ENCODE assay signal across 9 mouse cellular contexts in the genomic region with DNA sequence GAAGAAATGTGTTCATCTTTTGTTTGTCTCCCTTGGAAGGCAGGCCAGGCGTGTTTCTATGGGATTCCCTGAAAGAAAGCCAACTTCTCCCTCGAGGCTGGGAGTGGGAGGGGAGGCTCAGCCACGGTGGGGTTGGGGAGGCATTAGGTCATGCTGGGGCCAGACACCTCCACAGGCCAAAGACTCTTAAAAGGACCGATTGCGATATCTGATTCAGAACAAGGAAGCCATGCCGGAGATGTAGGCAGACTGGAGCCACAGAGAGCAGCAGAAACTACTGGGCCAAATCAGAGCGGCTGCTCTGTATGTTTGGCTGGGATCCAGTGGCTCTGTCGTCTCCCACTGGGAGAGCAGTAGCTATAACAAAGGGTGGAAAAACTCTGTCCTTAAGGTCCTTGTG. TPM values are rescaled to one million over a fixed set of nuclear protein-coding genes. Genes with fewer than 3 reads are reported as not detected.
DNase-seq lines count a peak whose midpoint lies in the region; ATAC-seq and TF ChIP-seq lines count a peak whose summit lies in the region.
"Had no signal": no experiment of that assay in that cellular context is flagged by ENCODE, and none has a peak within 500 bp of the region (broad histone marks: within the 10 kb centered on the region; RNA-seq: fewer than 3 reads in every experiment).

No protein-coding gene starts in this region.

- TF ChIP-seq POLR2A in olfactory bulb, adult 2 months (IDR thresholded peaks at IDR 0.05; ENCODE audit: insufficient read depth, low read depth, low read length): no peak

- peaks cover 2% of the 10 kb centered on the region; the same call in 1 of the 2 replicates for H3K36me3 ChIP-seq in midbrain, embryonic 10.5 days
- no peaks in the 10 kb centered on the region for H3K36me3 ChIP-seq in midbrain, embryonic 11.5 days (ENCODE audit: control insufficient read depth, insufficient read depth, low read length)
- H3K36me3 ChIP-seq in hindbrain, embryonic 13.5 days: 0 out of 2 replicates have a peak, but pooled peaks cover 2% of the 10 kb centered on the region

- H3K4me1 ChIP-seq in midbrain, embryonic 10.5 days: peaks cover 13% of the 10 kb centered on the region
- no peaks in the 10 kb centered on the region for H3K4me1 ChIP-seq in midbrain, embryonic 11.5 days (ENCODE audit: control insufficient read depth, insufficient read depth, low read length)
- peaks cover 46% of the 10 kb centered on the region for H3K4me1 ChIP-seq in hindbrain, embryonic 13.5 days (replicated peaks)
- peaks cover 21% of the 10 kb centered on the region for H3K4me1 ChIP-seq in olfactory bulb, adult 2 months (ENCODE audit: control insufficient read depth, insufficient read depth, low read length)

- peak overlapping the region; percentile 59 for H3K27ac ChIP-seq in midbrain, embryonic 10.5 days (replicated peaks)
- H3K27ac ChIP-seq in midbrain, embryonic 11.5 days (ENCODE audit: low read depth, low read length): no peak overlapping the region
- peak overlapping the region; percentile 63 for H3K27ac ChIP-seq in hindbrain, embryonic 13.5 days
- peak overlapping the region; percentile 70 for H3K27ac ChIP-seq in olfactory bulb, adult 2 months (ENCODE audit: insufficient read depth, low read depth, low read length)
- H3K27ac ChIP-seq in layer of hippocampus, adult 2 months: no peak overlapping the region

- no peaks in the 10 kb centered on the region for H3K27me3 ChIP-seq in midbrain, embryonic 10.5 days (ENCODE audit: low read depth, poor library complexity, severe bottlenecking)
- H3K27me3 ChIP-seq in midbrain, embryonic 11.5 days (ENCODE audit: control insufficient read depth, insufficient read depth, low read length): no peaks in the 10 kb centered on the region
- H3K27me3 ChIP-seq in hindbrain, embryonic 13.5 days: no peaks in the 10 kb centered on the region

- no peak for TF ChIP-seq CTCF in olfactory bulb, adult 2 months (IDR thresholded peaks at IDR 0.05; ENCODE audit: insufficient read depth, low read depth, low read length)
- no peak for TF ChIP-seq CTCF in layer of hippocampus, adult 2 months (conservative IDR thresholded peaks at IDR 0.05)

- no peak for ATAC-seq in midbrain, embryonic 11.5 days (ENCODE audit: low FRiP score)
- peak; percentile 29; the same call in 1 of the 2 replicates for ATAC-seq in hindbrain, embryonic 13.5 days (ENCODE audit: low FRiP score)

- no peak overlapping the region for H3K4me3 ChIP-seq in midbrain, embryonic 10.5 days
- H3K4me3 ChIP-seq in midbrain, embryonic 11.5 days (ENCODE audit: low read depth, low read length): no peak overlapping the region
- H3K4me3 ChIP-seq in hindbrain, embryonic 13.5 days: no peak overlapping the region
- H3K4me3 ChIP-seq in olfactory bulb, adult 2 months (ENCODE audit: insufficient read depth, low read depth, low read length): no peak overlapping the region
- no peak overlapping the region for H3K4me3 ChIP-seq in layer of hippocampus, adult 2 months

- peak; percentile 35 for DNase-seq in adrenal gland, postnatal 10 days
- DNase-seq in adrenal gland, adult 8-10 months: no peak
- no peak for DNase-seq in midbrain, embryonic 10.5 days (ENCODE audit: low spot score)
- no peak for DNase-seq in midbrain, embryonic 11.5 days (ENCODE audit: low spot score, missing footprints)
- DNase-seq in layer of hippocampus, adult 2 months (ENCODE audit: low spot score in 2 of 2): no peak
- DNase-seq in layer of hippocampus, adult 18-20 months (ENCODE audit: low spot score in 2 of 2): no peak
- DNase-seq: thymus, postnatal 36 days had no signal

- no peaks in the 10 kb centered on the region for H3K9me3 ChIP-seq in midbrain, embryonic 10.5 days (replicated peaks)
- H3K9me3 ChIP-seq in midbrain, embryonic 11.5 days (ENCODE audit: control insufficient read depth, low read length): no peaks in the 10 kb centered on the region
- H3K9me3 ChIP-seq in hindbrain, embryonic 13.5 days: no peaks in the 10 kb centered on the region

- H3K9ac ChIP-seq in midbrain, embryonic 11.5 days (ENCODE audit: low read length): no peak overlapping the region
- no peak overlapping the region for H3K9ac ChIP-seq in hindbrain, embryonic 13.5 days

- 53% methylated on average over 8 of the region's 8 CpGs for WGBS in midbrain, embryonic 10.5 days
- 46% methylated on average over 8 of the region's 8 CpGs for WGBS in midbrain, embryonic 11.5 days
- WGBS in hindbrain, embryonic 13.5 days: 17% methylated on average over 8 of the region's 8 CpGs
- WGBS in olfactory bulb, adult 2 months: 13% methylated on average over 8 of the region's 8 CpGs

- no peak overlapping the region for H3K4me2 ChIP-seq in midbrain, embryonic 11.5 days
- H3K4me2 ChIP-seq in hindbrain, embryonic 13.5 days: peak overlapping the region; percentile 20; the same call in 1 of the 2 replicates

RNA-seq across cellular contexts. Expression of a gene that starts 1.3 kb away (rescaled TPM):
- total RNA-seq in adrenal gland, postnatal 10 days (2021): not detected
- 1 to 10 TPM in 1 of 4 experiments, not detected in 3; 2.1 TPM for total RNA-seq in adrenal gland, adult 8-10 months (2022)
- 0.20 TPM in 1 of 2 replicates, not detected in the other for polyA plus RNA-seq in midbrain, embryonic 10.5 days (2016; fragmentation: Nextera tagmentation; extraction: Ambion mirVana)
- polyA plus RNA-seq in midbrain, embryonic 11.5 days (2014; fragmentation: Nextera tagmentation; extraction: Ambion mirVana): not detected in 2 replicates
- polyA plus RNA-seq in hindbrain, embryonic 13.5 days (2015; fragmentation: Nextera tagmentation; extraction: Ambion mirVana): 0.39 and 0.44 TPM in 2 replicates
- polyA plus RNA-seq in olfactory bulb, adult 2 months (2012; ENCODE audit: insufficient read depth, insufficient read length, low replicate concordance, missing spikeins): not detected in 2 replicates
- total RNA-seq in layer of hippocampus, adult 2 months (2021): 1 to 10 TPM in 1 of 2 experiments, not detected in 1; 1.2 TPM
- under 1 TPM in 1 of 2 experiments, not detected in 1; 0.58 TPM for total RNA-seq in layer of hippocampus, adult 18-20 months (2021)

Comparison
In these comparisons a context has a peak if more than half of its experiments do, and no peak if none do; other contexts are left out.
1. H3K27ac ChIP-seq: peak in midbrain, embryonic 10.5 days (single experiment), hindbrain, embryonic 13.5 days (single experiment) and olfactory bulb, adult 2 months (single experiment); none in midbrain, embryonic 11.5 days (single experiment) and layer of hippocampus, adult 2 months (single experiment).